Mouse (Mus musculus) E14TG2a.4 (cell line): ENCODE results near the gene Nudt4.

Source experiments
- CTCF ChIP-seq: conservative IDR thresholded peaks from 2 replicates; pipeline ENCODE4 v1.5.1; 2014; ENCODE audit warnings: low read length
- NANOG ChIP-seq: IDR thresholded peaks from 2 replicates; pipeline ENCODE4 v1.6.1; 2014; ENCODE audit warnings: borderline replicate concordance, low read length, mixed read lengths

GRCm38 (mm10) chr10:95532916-95533315, 31.0 kb downstream of the Nudt4 start:
- no peak for TF ChIP-seq CTCF
- TF ChIP-seq NANOG: no peak
